ENCODE assay signal across 8 mouse cellular contexts in the genomic region with DNA sequence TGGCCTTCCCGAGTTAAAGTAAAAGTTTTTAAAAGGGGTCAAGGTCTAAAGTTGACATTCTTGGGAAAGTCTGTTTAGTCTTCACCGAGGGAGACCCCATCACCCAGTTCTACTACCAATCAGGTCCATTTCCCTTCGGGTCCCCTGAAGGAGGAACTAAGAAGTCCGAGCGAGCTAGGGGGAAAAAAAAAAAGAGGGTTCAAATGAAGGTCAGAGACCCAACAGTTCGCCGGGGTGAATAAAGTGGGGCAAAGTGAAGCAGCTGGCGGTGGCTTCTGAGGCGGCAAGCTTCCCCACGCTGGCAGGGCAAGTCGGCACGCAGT. TPM values are rescaled to one million over a fixed set of nuclear protein-coding genes. Genes with fewer than 3 reads are reported as not detected.
A peak's percentile ranks its signal among the peaks of the same experiment; 100 is the strongest.
DNase-seq lines count a peak whose midpoint lies in the region; ATAC-seq and TF ChIP-seq lines count a peak whose summit lies in the region.

No protein-coding gene starts in this region.

- peak overlapping the region; percentile 99 for H3K27ac ChIP-seq in heart, postnatal 0 days (ENCODE audit: low read depth)

- no peak for TF ChIP-seq EP300 in heart, postnatal 0 days (IDR thresholded peaks at IDR 0.05; ENCODE audit: low read depth)

- no peak for TF ChIP-seq CTCF in heart, postnatal 0 days (IDR thresholded peaks at IDR 0.05; ENCODE audit: low read depth)

- ATAC-seq in heart, postnatal 0 days (ENCODE audit: insufficient read depth, low read depth): no peak; the same call in 1 of the 2 replicates
- ATAC-seq in megakaryocyte, adult 5-6 weeks (ENCODE audit: poor library complexity, severe bottlenecking): peak; percentile 37

- WGBS in heart, postnatal 0 days: 1% methylated on average over 12 of the region's 12 CpGs

- H3K4me1 ChIP-seq in heart, postnatal 0 days (ENCODE audit: control insufficient read depth, insufficient read depth): peaks cover 21% of the 10 kb centered on the region

- H3K4me2 ChIP-seq in heart, postnatal 0 days (ENCODE audit: low read depth, low read length): peak overlapping the region; percentile 78

- H3K9me3 ChIP-seq in heart, postnatal 0 days (replicated peaks; ENCODE audit: control insufficient read depth, low read length): no peaks in the 10 kb centered on the region

- H3K27me3 ChIP-seq in heart, postnatal 0 days (ENCODE audit: control insufficient read depth, insufficient read depth, low read length): no peaks in the 10 kb centered on the region

- no peaks in the 10 kb centered on the region for H3K36me3 ChIP-seq in heart, postnatal 0 days (replicated peaks; ENCODE audit: control insufficient read depth, insufficient read depth, low read length)

- H3K9ac ChIP-seq in heart, postnatal 0 days (replicated peaks; ENCODE audit: low read depth, low read length): peak overlapping the region; percentile 100

- DNase-seq in heart, postnatal 0 days (ENCODE audit: low spot score): no peak
- no peak for DNase-seq in heart, adult 18-20 months
- DNase-seq in MEL-GATA-1-ER (ENCODE audit: extremely low read depth, low read depth): peak; percentile 56
- DNase-seq in forelimb bud, embryonic 11.5 days (ENCODE audit: low read depth, low spot score): peak; percentile 59
- no peak for DNase-seq in adrenal gland, postnatal 36 days
- DNase-seq in B cell, adult 2 months: no peak
- DNase-seq in cerebellum, postnatal 25 days: no peak

- peak overlapping the region; percentile 94 for H3K4me3 ChIP-seq in heart, postnatal 0 days (ENCODE audit: low read depth, low read length)

RNA-seq across cellular contexts. Expression of gene Atxn2, which starts 0.3 kb away (rescaled TPM):
- total RNA-seq in heart, postnatal 0 days (2014; rRNA removed; ENCODE audit: low replicate concordance): 41.2 and 53.7 TPM in 2 replicates
- polyA plus RNA-seq in heart, postnatal 0 days (2015; fragmentation: Nextera tagmentation; extraction: Ambion mirVana): 36.8 and 41.7 TPM in 2 replicates
- 100 to 1,000 TPM; 137 to 154 TPM for total RNA-seq in heart, adult 18-20 months (2021)
- 46.3 and 50.9 TPM in 2 replicates for total RNA-seq in megakaryocyte, adult 5-6 weeks (2015)
- 33.2 and 46.3 TPM in 2 replicates for total RNA-seq in megakaryocyte, adult 5-6 weeks (2017)
- total RNA-seq in adrenal gland, postnatal 36 days (2021): 100 to 1,000 TPM; 158 to 166 TPM

RNA-seq across cellular contexts. Expression of gene Brap, which starts 50.4 kb away (rescaled TPM):
- 32.9 and 38.0 TPM in 2 replicates for total RNA-seq in heart, postnatal 0 days (2014; rRNA removed; ENCODE audit: low replicate concordance)
- polyA plus RNA-seq in heart, postnatal 0 days (2015; fragmentation: Nextera tagmentation; extraction: Ambion mirVana): 20.7 and 23.2 TPM in 2 replicates
- 10 to 100 TPM; 26.5 to 28.9 TPM for total RNA-seq in heart, adult 18-20 months (2021)
- total RNA-seq in megakaryocyte, adult 5-6 weeks (2015): 22.7 and 25.6 TPM in 2 replicates
- 53.5 and 71.5 TPM in 2 replicates for total RNA-seq in megakaryocyte, adult 5-6 weeks (2017)
- 10 to 100 TPM; 51.4 to 52.2 TPM for total RNA-seq in adrenal gland, postnatal 36 days (2021)

RNA-seq across cellular contexts. Expression of gene Acad10, which starts 50.5 kb away (rescaled TPM):
- 3.7 and 6.1 TPM in 2 replicates for total RNA-seq in heart, postnatal 0 days (2014; rRNA removed; ENCODE audit: low replicate concordance)
- polyA plus RNA-seq in heart, postnatal 0 days (2015; fragmentation: Nextera tagmentation; extraction: Ambion mirVana): 1.8 and 2.2 TPM in 2 replicates
- total RNA-seq in heart, adult 18-20 months (2021): 10 to 100 TPM; 25.4 to 27.5 TPM
- total RNA-seq in megakaryocyte, adult 5-6 weeks (2015): 0.46 and 0.60 TPM in 2 replicates
- total RNA-seq in megakaryocyte, adult 5-6 weeks (2017): 0.69 and 1.4 TPM in 2 replicates
- 10 to 100 TPM; 18.2 to 25.6 TPM for total RNA-seq in adrenal gland, postnatal 36 days (2021)

Comparison
In these comparisons a context has a peak if more than half of its experiments do, and no peak if none do; other contexts are left out.
1. DNase-seq: peak in MEL-GATA-1-ER (single experiment) and forelimb bud, embryonic 11.5 days (single experiment); none in heart, postnatal 0 days (single experiment), heart, adult 18-20 months (0 of 2), adrenal gland, postnatal 36 days (0 of 2), B cell, adult 2 months (0 of 2) and cerebellum, postnatal 25 days (0 of 2).